Mouse (Mus musculus): ENCODE results near the gene Ubald2. TPM values are rescaled to one million over a fixed set of nuclear protein-coding genes. Genes with fewer than 3 reads are reported as not detected.

The Ubald2 gene
- 36.2 and 36.3 TPM in 2 replicates for polyA plus RNA-seq (2015; fragmentation: Nextera tagmentation; extraction: Ambion mirVana)

DNA sequence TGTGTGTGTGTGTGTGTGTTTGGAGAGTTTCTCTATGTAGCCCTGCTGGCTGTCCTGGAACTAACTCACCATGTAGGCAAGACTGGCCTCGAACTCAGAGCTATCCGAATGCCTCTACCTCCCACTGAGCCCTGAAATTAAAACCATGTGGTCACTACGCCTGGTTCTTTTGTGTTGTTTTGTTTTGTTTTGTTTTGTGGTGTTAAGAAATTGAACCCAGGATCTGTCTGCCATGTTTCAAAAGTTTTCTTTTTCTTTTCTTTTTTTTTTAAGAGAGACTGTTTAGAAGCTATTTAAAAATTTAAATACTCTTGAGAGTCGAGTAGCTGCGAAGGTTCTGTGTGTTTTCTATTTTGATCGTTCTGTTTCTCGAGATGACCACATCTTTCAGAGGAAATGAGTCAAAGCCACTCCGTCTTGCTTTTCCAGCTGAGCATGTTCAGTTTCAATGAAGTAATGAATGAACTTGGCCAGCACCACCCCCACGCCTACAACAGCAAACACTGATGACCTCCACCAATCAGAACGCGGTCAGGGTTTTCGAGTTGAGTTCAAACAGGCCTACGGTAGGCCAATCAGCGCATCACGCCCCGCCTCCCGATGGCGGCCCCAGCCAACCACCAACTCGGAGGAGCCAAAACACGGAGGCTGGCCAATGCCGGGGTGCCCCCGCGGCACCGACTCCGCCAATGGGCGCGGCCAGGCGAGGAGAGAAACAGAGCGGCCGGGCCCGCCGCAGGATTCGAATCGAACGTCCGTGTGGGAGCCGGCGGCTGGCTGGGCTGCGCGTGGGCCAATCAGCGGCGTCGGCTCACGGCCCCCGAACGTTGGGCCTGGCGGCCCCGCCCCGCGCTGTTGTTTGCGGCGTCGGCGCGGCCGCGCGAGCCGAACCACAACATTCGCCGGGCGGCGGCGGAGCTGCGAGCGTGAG lies at the start of gene Ubald2:
Gene Ubald2 (plus strand): TSS at position 739 of the 931 bp plus-strand sequence.
- Histone ChIP-seq H3K4me1 (ENCODE audit: control insufficient read depth, insufficient read depth, low read length) (peaks cover 29% of the 10 kb centered on the region), H3K27me3 (ENCODE audit: control insufficient read depth, insufficient read depth, low read depth, low read length) (no peaks in the 10 kb centered on the region), H3K4me2 (ENCODE audit: low read length) (peak within 1 kb of the TSS; percentile 56), H3K4me3 (ENCODE audit: low read depth, low read length) (peak within 1 kb of the TSS; percentile 92), H3K9me3 (replicated peaks; ENCODE audit: control insufficient read depth, low read length, poor library complexity, severe bottlenecking) (no peaks in the 10 kb centered on the region), H3K27ac (ENCODE audit: low read length) (peak within 1 kb of the TSS; percentile 93), H3K9ac (ENCODE audit: low read depth, low read length) (peak within 1 kb of the TSS; percentile 94), H3K36me3 (ENCODE audit: control insufficient read depth, insufficient read depth, low read length) (peaks cover 5% of the 10 kb centered on the region)
- 2% methylated on average over 62 of the region's 66 CpGs for WGBS
- peak; percentile 99 for ATAC-seq

DNA sequence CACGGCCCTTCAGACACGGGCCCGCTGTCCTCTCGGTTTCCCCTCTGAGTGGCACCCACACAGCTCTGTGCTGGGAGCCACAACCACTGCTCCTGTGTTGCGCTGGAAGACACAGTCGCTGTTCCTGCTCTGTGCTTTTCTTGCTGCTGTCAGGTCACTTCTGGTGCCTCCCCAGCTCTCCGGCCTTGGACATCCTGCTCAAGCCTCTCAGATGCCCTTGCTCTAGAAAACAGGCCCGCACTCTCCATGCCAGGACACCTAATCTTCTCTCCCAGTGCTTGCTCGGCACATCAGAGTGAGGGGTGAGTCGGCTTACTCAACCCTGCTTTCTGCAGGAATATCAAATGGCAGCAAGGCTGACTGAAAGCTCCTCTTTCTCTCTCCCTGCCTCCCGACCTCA lies 49.7 kb upstream of the Ubald2 start:
- Histone ChIP-seq H3K27me3 (ENCODE audit: control insufficient read depth, insufficient read depth, low read depth, low read length) (no peaks in the 10 kb centered on the region), H3K9me3 (replicated peaks; ENCODE audit: control insufficient read depth, low read length, poor library complexity, severe bottlenecking) (no peaks in the 10 kb centered on the region), H3K9ac (ENCODE audit: low read depth, low read length) (no peak overlapping the region), H3K36me3 (ENCODE audit: control insufficient read depth, insufficient read depth, low read length) (peaks cover 2% of the 10 kb centered on the region), H3K4me1 (ENCODE audit: control insufficient read depth, insufficient read depth, low read length) (peaks cover 14% of the 10 kb centered on the region), H3K4me3 (ENCODE audit: low read depth, low read length) (no peak overlapping the region), H3K4me2 (ENCODE audit: low read length) (no peak overlapping the region), H3K27ac (ENCODE audit: low read length) (no peak overlapping the region)
- 77% methylated on average over 11 of the region's 11 CpGs for WGBS
- ATAC-seq, result no peak

DNA sequence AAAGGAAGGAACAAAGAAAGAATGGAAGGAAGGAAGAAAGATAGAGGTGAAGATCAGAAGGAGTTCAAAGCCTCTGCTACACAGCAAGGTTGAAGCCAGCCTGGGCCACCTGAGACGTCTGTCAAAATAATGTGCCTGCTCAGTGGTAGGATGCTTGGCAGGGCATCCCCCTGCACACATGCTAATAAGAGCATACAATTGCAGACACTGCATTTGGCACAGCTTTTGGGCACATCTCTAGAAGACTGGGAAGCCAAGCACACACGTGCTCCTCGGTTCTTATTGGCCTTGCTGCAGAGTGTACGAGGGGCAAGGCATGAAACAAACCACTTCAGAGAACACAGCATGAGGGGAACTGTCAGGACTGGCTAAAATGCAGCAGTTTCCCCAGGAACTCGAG lies 47.9 kb upstream of the Ubald2 start:
- H3K27ac ChIP-seq (ENCODE audit: low read length), result no peak overlapping the region
- H3K4me3 ChIP-seq (ENCODE audit: low read depth, low read length), result no peak overlapping the region
- H3K4me1 ChIP-seq (ENCODE audit: control insufficient read depth, insufficient read depth, low read length), result peaks cover 14% of the 10 kb centered on the region
- H3K9me3 ChIP-seq (replicated peaks; ENCODE audit: control insufficient read depth, low read length, poor library complexity, severe bottlenecking), result no peaks in the 10 kb centered on the region
- no peaks in the 10 kb centered on the region for H3K27me3 ChIP-seq (ENCODE audit: control insufficient read depth, insufficient read depth, low read depth, low read length)
- H3K4me2 ChIP-seq (ENCODE audit: low read length), result no peak overlapping the region
- H3K36me3 ChIP-seq (ENCODE audit: control insufficient read depth, insufficient read depth, low read length), result no peaks in the 10 kb centered on the region; the same call in 1 of the 2 replicates
- ATAC-seq, result no peak
- WGBS, result 47% methylated on average over 5 of the region's 5 CpGs
- H3K9ac ChIP-seq (ENCODE audit: low read depth, low read length), result peak overlapping the region; percentile 16; the same call in 1 of the 2 replicates

DNA sequence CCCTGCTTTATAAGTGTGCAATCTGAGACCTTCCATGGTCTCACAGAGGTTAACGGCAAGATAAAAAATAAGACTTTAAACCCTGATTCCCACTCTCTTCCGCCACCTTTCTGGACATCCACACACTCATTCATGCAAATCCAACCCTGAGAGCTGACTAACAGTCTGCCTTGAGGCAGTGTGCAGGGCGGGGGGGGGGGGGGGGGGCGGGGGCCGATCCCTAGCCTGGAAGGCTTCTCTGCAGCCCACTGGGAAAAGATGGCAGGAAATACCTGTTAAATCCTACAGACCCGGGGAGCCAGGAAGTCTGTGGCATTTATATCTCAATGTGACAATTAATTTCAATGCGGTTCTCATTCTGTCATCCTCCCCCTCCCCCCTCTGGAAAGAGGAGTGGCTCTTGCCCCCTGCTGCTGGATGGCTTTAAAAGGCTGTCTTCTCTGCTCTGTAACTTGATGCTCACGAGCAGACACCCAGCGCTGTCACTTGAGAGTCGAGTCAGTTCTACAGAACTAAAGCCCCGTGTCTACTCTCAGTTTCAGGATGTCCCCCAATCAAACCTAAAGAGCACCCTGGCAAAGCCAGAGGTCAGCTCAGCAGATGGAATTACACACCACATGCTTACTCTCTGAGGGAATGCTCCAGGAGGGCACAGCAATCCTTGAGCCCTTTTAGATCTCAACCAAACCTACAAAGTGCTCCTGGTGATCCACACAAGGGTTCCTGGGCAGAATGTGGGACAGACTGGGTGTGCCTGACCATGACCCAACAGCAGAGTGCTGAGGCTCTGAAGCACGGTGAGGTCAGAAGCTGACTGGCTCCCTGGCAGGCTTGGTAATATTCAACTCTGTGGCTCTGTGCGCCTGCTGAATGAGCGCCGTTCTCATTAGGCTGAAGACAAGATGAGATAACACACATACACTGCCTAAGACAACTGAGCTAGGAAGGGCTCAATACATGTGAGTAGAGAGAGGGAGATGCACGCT lies 46.5 kb upstream of the Ubald2 start:
- Histone ChIP-seq H3K4me1 (ENCODE audit: control insufficient read depth, insufficient read depth, low read length) (peaks cover 14% of the 10 kb centered on the region), H3K9ac (ENCODE audit: low read depth, low read length) (peak overlapping the region; percentile 34; the same call in 1 of the 2 replicates), H3K27me3 (ENCODE audit: control insufficient read depth, insufficient read depth, low read depth, low read length) (no peaks in the 10 kb centered on the region), H3K27ac (ENCODE audit: low read length) (0 out of 2 replicates have a peak overlapping the region, but pooled peaks have one; percentile 46), H3K9me3 (replicated peaks; ENCODE audit: control insufficient read depth, low read length, poor library complexity, severe bottlenecking) (no peaks in the 10 kb centered on the region), H3K4me3 (ENCODE audit: low read depth, low read length) (no peak overlapping the region), H3K4me2 (ENCODE audit: low read length) (0 out of 2 replicates have a peak overlapping the region, but pooled peaks have one; percentile 4), H3K36me3 (ENCODE audit: control insufficient read depth, insufficient read depth, low read length) (no peaks in the 10 kb centered on the region)
- 21% methylated on average over 14 of the region's 16 CpGs for WGBS
- ATAC-seq, result no peak

DNA sequence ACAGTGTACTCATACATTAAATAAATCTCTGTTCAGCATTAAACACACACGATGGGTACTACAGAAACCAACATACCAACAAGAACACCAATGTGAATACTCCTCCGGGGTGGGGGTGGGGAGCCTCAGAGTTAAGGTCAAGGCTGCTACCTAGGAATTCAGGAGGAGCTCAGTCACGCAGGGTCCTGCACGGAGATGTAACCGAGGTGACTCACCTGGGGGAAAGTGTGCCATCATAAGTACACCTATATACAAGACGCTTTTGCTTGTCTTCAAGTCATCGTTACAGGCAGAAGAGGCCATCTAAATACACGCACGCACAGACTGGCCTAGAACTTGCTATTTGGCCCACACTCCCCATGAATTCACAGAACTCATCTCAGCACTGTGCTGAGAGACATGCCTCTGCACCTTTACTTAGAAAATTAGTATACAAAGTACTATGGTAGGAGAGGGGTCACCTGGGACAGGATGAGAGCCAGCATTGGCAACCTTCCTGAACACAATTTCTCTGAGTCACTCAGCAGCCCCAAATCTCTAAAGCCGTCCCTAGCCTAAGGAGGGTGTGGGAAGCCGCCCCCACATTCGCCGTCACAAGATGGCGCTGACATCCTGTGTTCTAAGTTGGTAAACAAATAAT lies 44.9 kb upstream of the Ubald2 start:
- Histone ChIP-seq H3K9me3 (replicated peaks; ENCODE audit: control insufficient read depth, low read length, poor library complexity, severe bottlenecking) (no peaks in the 10 kb centered on the region), H3K4me2 (ENCODE audit: low read length) (0 out of 2 replicates have a peak overlapping the region, but pooled peaks have one; percentile 9), H3K27me3 (ENCODE audit: control insufficient read depth, insufficient read depth, low read depth, low read length) (no peaks in the 10 kb centered on the region), H3K4me3 (ENCODE audit: low read depth, low read length) (no peak overlapping the region), H3K36me3 (ENCODE audit: control insufficient read depth, insufficient read depth, low read length) (no peaks in the 10 kb centered on the region), H3K9ac (ENCODE audit: low read depth, low read length) (no peak overlapping the region), H3K27ac (ENCODE audit: low read length) (no peak overlapping the region), H3K4me1 (ENCODE audit: control insufficient read depth, insufficient read depth, low read length) (peaks cover 14% of the 10 kb centered on the region)
- peak; percentile 48; the same call in 1 of the 2 replicates for ATAC-seq
- 70% methylated on average over 14 of the region's 14 CpGs for WGBS

- H3K36me3 ChIP-seq (ENCODE audit: control insufficient read depth, insufficient read depth, low read length), result peaks cover 8% of the 10 kb centered on the region
- 94% methylated on average over 4 of the region's 4 CpGs for WGBS
- no peak overlapping the region for H3K27ac ChIP-seq (ENCODE audit: low read length)
- H3K27me3 ChIP-seq (ENCODE audit: control insufficient read depth, insufficient read depth, low read depth, low read length), result no peaks in the 10 kb centered on the region
- no peak overlapping the region for H3K4me3 ChIP-seq (ENCODE audit: low read depth, low read length)
- H3K9ac ChIP-seq (ENCODE audit: low read depth, low read length), result no peak overlapping the region
- H3K4me2 ChIP-seq (ENCODE audit: low read length), result no peak overlapping the region
- no peak for ATAC-seq
- H3K4me1 ChIP-seq (ENCODE audit: control insufficient read depth, insufficient read depth, low read length), result no peaks in the 10 kb centered on the region
- no peaks in the 10 kb centered on the region for H3K9me3 ChIP-seq (replicated peaks; ENCODE audit: control insufficient read depth, low read length, poor library complexity, severe bottlenecking)
Observed at GRCm38 (mm10) chr11:116394769-116395168, 39.1 kb upstream of the Ubald2 start.

- Histone ChIP-seq H3K27me3 (ENCODE audit: control insufficient read depth, insufficient read depth, low read depth, low read length) (no peaks in the 10 kb centered on the region), H3K36me3 (ENCODE audit: control insufficient read depth, insufficient read depth, low read length) (peaks cover 8% of the 10 kb centered on the region), H3K4me1 (ENCODE audit: control insufficient read depth, insufficient read depth, low read length) (peaks cover 3% of the 10 kb centered on the region; the same call in 1 of the 2 replicates), H3K4me2 (ENCODE audit: low read length) (no peak overlapping the region), H3K9ac (ENCODE audit: low read depth, low read length) (no peak overlapping the region), H3K9me3 (replicated peaks; ENCODE audit: control insufficient read depth, low read length, poor library complexity, severe bottlenecking) (no peaks in the 10 kb centered on the region), H3K27ac (ENCODE audit: low read length) (no peak overlapping the region), H3K4me3 (ENCODE audit: low read depth, low read length) (no peak overlapping the region)
- ATAC-seq, result no peak
- 89% methylated on average over 11 of the region's 11 CpGs for WGBS
Observed at GRCm38 (mm10) chr11:116396276-116396933, 37.5 kb upstream of the Ubald2 start.

DNA sequence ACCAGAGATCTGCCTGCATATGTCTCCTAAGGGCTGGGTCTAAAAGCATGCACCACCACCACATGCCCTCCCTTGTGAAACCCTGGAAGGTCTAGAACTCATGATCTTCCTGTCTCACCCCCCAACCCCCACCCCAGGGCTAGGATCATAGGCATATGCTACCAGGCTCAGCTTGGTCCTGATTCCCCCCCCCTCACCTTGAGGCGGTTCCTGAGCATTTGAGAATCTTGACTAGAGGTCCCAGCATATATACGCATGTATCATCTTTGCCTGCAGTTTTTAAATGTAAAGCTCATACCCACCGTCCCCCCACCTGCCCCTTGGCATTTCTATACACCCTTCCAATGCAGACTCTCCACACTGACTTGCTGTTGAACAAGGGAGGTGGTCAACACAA lies 37.0 kb upstream of the Ubald2 start:
- Histone ChIP-seq H3K9me3 (replicated peaks; ENCODE audit: control insufficient read depth, low read length, poor library complexity, severe bottlenecking) (no peaks in the 10 kb centered on the region), H3K27ac (ENCODE audit: low read length) (no peak overlapping the region), H3K4me1 (ENCODE audit: control insufficient read depth, insufficient read depth, low read length) (peaks cover 3% of the 10 kb centered on the region; the same call in 1 of the 2 replicates), H3K4me2 (ENCODE audit: low read length) (no peak overlapping the region), H3K9ac (ENCODE audit: low read depth, low read length) (no peak overlapping the region), H3K4me3 (ENCODE audit: low read depth, low read length) (no peak overlapping the region), H3K27me3 (ENCODE audit: control insufficient read depth, insufficient read depth, low read depth, low read length) (no peaks in the 10 kb centered on the region), H3K36me3 (ENCODE audit: control insufficient read depth, insufficient read depth, low read length) (peaks cover 8% of the 10 kb centered on the region)
- no peak for ATAC-seq
- WGBS, result 91% methylated on average over 3 of the region's 3 CpGs
